Mouse (Mus musculus): ENCODE results near the gene Ctsz. TPM values are rescaled to one million over a fixed set of nuclear protein-coding genes. Genes with fewer than 3 reads are reported as not detected.

Ctsz gene
- 8.4 TPM for polyA plus RNA-seq (2014; fragmentation: Illumina TruSeq; extraction: RNeasy Lipid Tissue Mini Kit (QIAGEN cat#74804); ENCODE audit: low replicate concordance)

GRCm38 (mm10) chr2:174438737-174439449 lies at the start of gene Ctsz:
Ctsz (minus strand) TSS chr2:174439039.

GRCm38 (mm10) chr2:174472818-174473549 lies 34.1 kb upstream of the Ctsz start, which contains the start of gene Prelid3b:
Prelid3b (minus strand) TSS chr2:174473081.

GRCm38 (mm10) chr2:174463789-174464523 lies 25.1 kb upstream of the Ctsz start, which contains the start of gene Atp5e:
Atp5e (minus strand) TSS chr2:174464105.

GRCm38 (mm10) chr2:174450353-174450752 lies 11.5 kb upstream of the Ctsz start, which contains the start of gene Tubb1:
Tubb1 (plus strand) TSS chr2:174450695.

GRCm38 (mm10) chr2:174415731-174416310 lies 23.0 kb downstream of the Ctsz start, which contains the start of gene Nelfcd:
Nelfcd (plus strand) TSS chr2:174415804.

Other genes starting within 250 kb of the Ctsz start
- gene Gnas, start 154.7 kb downstream of the Ctsz start, polyA plus RNA-seq (2014; fragmentation: Illumina TruSeq; extraction: RNeasy Lipid Tissue Mini Kit (QIAGEN cat#74804); ENCODE audit: low replicate concordance), result 371 TPM
- not detected for gene Gm20721, start 92.3 kb downstream of the Ctsz start, polyA plus RNA-seq (2014; fragmentation: Illumina TruSeq; extraction: RNeasy Lipid Tissue Mini Kit (QIAGEN cat#74804); ENCODE audit: low replicate concordance)
- gene Nelfcd, start 23.2 kb downstream of the Ctsz start, polyA plus RNA-seq (2014; fragmentation: Illumina TruSeq; extraction: RNeasy Lipid Tissue Mini Kit (QIAGEN cat#74804); ENCODE audit: low replicate concordance), result 2.3 TPM
- not detected for gene Tubb1, start 11.7 kb upstream of the Ctsz start, polyA plus RNA-seq (2014; fragmentation: Illumina TruSeq; extraction: RNeasy Lipid Tissue Mini Kit (QIAGEN cat#74804); ENCODE audit: low replicate concordance)
- gene Atp5e, start 25.1 kb upstream of the Ctsz start, polyA plus RNA-seq (2014; fragmentation: Illumina TruSeq; extraction: RNeasy Lipid Tissue Mini Kit (QIAGEN cat#74804); ENCODE audit: low replicate concordance), result 20.3 TPM
- 118 TPM for gene Prelid3b, start 34.0 kb upstream of the Ctsz start, polyA plus RNA-seq (2014; fragmentation: Illumina TruSeq; extraction: RNeasy Lipid Tissue Mini Kit (QIAGEN cat#74804); ENCODE audit: low replicate concordance)
- gene Zfp831, start 204.5 kb upstream of the Ctsz start, polyA plus RNA-seq (2014; fragmentation: Illumina TruSeq; extraction: RNeasy Lipid Tissue Mini Kit (QIAGEN cat#74804); ENCODE audit: low replicate concordance), result 0.30 TPM